Mouse (Mus musculus) ES-Bruce4 (cell line): ENCODE results near the gene Klk6.

ENCODE experiments used
- CTCF ChIP-seq: IDR thresholded peaks from one replicate; pipeline ENCODE4 v1.8.1; 2011; ENCODE audit warnings: low read depth, low read length
- EP300 ChIP-seq: IDR thresholded peaks from 2 replicates; pipeline ENCODE4 v1.6.1; 2011; ENCODE audit warnings: low read depth, low read length; ENCODE audit not compliant: insufficient read depth
- POLR2A ChIP-seq: IDR thresholded peaks from one replicate; pipeline ENCODE4 v1.8.1; 2011; ENCODE audit warnings: low read length; ENCODE audit not compliant: insufficient read depth

DNA sequence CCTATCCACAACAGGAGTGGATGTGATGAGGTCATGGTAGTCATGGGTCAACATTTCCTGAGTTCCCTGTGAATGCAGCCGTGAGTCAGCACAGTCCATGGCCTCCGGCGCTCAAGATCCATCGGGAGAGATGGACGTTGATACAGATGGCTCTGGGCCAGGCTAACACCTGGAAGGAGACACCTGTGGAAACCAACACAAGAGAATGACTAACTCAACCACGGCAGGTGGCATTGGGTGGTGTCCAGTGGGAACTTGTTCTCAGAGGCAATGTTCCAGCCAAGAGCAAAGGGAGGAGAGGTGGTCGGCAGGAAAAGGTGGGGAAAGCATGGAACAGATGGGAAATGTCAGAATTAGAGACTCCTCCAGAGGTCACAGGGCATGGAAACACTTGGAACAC, 2.7 kb upstream of the Klk6 start:
- TF ChIP-seq CTCF (no peak), POLR2A (no peak), EP300 (no peak)
